Mouse (Mus musculus): ENCODE measurements at regions not wholly inside any gene's neighbourhood (a gene's known extent, or its start where the extent isn't known, plus 50 kb on each side); places are given as distances from the start of the nearest gene placed in this dataset.

DNA sequence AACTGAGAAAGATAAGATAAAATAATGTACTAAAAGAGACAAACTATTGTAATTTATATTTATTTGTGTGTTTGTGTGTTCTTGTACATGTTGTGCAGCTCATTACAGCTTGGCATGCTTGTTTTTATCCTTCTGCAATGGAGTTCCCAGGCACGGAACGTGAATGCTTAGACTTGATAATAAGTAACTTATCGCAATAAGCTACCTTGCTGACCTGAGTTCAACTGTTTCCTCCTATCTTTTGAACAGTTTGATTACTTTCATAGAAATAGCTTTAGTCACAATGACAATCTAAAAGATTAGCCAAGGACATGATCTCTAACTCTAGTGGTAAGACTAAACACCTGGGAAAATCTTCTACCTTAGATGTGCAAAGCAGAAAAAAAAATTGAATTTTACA is 138.9 kb upstream of the Flrt2 start:
- WGBS: 62% methylated on average over 3 of the region's 3 CpGs
- Histone ChIP-seq H3K4me3 (ENCODE audit: insufficient read depth, low read depth, low read length) (no peak overlapping the region), H3K36me3 (ENCODE audit: control insufficient read depth, insufficient read depth, low read length) (no peaks in the 10 kb centered on the region), H3K27ac (ENCODE audit: insufficient read depth, low read depth, low read length) (no peak overlapping the region), H3K4me1 (ENCODE audit: control insufficient read depth, insufficient read depth, low read length) (no peaks in the 10 kb centered on the region), H3K27me3 (replicated peaks; ENCODE audit: control insufficient read depth, insufficient read depth, low read length) (no peaks in the 10 kb centered on the region)
- no peak for DNase-seq
- TF ChIP-seq CTCF (conservative IDR thresholded peaks at IDR 0.05; ENCODE audit: insufficient read depth, insufficient read length, low read depth, low read length) (no peak), POLR2A (IDR thresholded peaks at IDR 0.05; ENCODE audit: low read depth, low read length) (no peak)

DNA sequence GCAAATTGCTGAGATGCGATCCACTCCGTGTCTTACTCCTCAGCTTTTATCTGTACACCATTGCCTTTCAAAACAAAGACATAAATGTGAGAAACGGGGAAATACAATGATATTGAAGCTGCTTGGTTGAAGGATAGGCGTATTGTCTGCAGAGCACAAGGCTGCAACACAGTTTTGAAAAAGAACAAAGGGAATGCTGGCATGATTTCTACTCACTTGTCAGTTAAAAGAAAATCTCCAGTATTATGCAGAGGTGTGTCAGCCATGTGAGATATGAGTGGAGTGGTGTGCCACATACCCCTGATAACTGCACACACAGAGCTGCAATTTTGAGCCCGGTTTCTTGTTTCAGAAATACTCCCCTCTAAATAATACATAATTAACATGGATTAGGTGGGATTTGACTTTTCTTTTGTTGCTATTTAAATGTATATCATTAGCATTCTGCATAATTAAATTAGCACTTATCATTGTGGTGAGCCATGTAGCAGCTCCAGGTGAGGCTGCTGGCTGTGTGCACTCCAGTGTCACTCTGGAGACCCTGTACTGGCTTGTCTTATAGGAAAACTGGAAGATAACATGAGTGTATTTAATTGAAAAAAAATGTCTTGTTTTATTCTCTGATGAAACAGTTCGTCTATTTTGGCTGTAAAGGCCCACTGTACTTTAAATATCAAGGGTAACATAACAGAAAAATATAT is 133.2 kb upstream of the Flrt2 start:
- Histone ChIP-seq H3K27me3 (replicated peaks; ENCODE audit: control insufficient read depth, insufficient read depth, low read length) (no peaks in the 10 kb centered on the region), H3K36me3 (ENCODE audit: control insufficient read depth, insufficient read depth, low read length) (no peaks in the 10 kb centered on the region), H3K27ac (ENCODE audit: insufficient read depth, low read depth, low read length) (no peak overlapping the region), H3K4me3 (ENCODE audit: insufficient read depth, low read depth, low read length) (no peak overlapping the region), H3K4me1 (ENCODE audit: control insufficient read depth, insufficient read depth, low read length) (no peaks in the 10 kb centered on the region)
- no peak for TF ChIP-seq POLR2A (IDR thresholded peaks at IDR 0.05; ENCODE audit: low read depth, low read length)
- TF ChIP-seq CTCF (conservative IDR thresholded peaks at IDR 0.05; ENCODE audit: insufficient read depth, insufficient read length, low read depth, low read length): no peak
- no peak for DNase-seq
- 71% methylated on average over 6 of the region's 6 CpGs for WGBS

DNA sequence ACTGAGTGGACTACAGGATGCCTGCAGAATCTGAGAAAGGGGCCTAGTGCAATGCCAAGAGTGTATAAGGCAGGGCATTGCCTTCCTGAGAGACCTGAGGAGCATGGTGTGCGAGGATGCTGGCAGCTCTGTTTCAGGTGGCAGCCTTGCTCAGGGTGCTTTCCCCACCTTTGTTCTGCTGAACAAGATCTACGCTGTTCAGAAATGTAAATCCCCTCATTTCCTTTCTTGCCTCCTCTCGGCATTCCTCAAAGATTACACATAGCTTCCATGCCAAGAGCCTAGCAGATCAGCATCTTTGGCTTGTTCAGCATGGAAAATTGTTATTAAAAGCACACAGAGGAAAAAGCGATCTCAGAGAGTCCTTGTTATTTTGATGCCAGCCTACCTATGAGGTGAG is 128.6 kb upstream of the Flrt2 start:
- Histone ChIP-seq H3K27me3 (replicated peaks; ENCODE audit: control insufficient read depth, insufficient read depth, low read length) (no peaks in the 10 kb centered on the region), H3K4me1 (ENCODE audit: control insufficient read depth, insufficient read depth, low read length) (no peaks in the 10 kb centered on the region), H3K36me3 (ENCODE audit: control insufficient read depth, insufficient read depth, low read length) (no peaks in the 10 kb centered on the region), H3K27ac (ENCODE audit: insufficient read depth, low read depth, low read length) (no peak overlapping the region), H3K4me3 (ENCODE audit: insufficient read depth, low read depth, low read length) (no peak overlapping the region)
- DNase-seq: no peak
- TF ChIP-seq POLR2A (IDR thresholded peaks at IDR 0.05; ENCODE audit: low read depth, low read length) (no peak), CTCF (conservative IDR thresholded peaks at IDR 0.05; ENCODE audit: insufficient read depth, insufficient read length, low read depth, low read length) (no peak)
- WGBS: 69% methylated on average over 4 of the region's 4 CpGs

DNA sequence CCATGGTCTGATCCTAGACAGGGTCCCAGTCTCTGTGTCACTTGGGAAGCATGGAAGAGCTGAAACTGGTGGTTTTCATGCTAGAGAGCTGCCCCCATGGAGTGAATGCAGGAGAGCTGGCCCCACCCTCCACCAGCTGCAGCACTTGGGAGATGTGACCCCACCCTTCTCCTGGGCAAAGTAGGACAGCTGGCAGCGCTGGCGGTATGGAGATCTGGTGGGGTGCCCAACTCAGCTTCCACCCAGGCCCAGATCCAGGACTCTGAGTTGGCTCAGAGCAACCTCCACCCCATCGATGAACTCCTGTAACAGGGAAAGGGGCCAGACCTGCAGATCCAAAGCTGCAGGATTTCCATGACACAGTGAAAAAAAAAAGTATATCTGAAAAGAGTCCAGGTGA is 115.3 kb upstream of the Flrt2 start:
- Histone ChIP-seq H3K36me3 (ENCODE audit: control insufficient read depth, insufficient read depth, low read length) (no peaks in the 10 kb centered on the region), H3K4me3 (ENCODE audit: insufficient read depth, low read depth, low read length) (no peak overlapping the region), H3K27ac (ENCODE audit: insufficient read depth, low read depth, low read length) (no peak overlapping the region), H3K27me3 (replicated peaks; ENCODE audit: control insufficient read depth, insufficient read depth, low read length) (no peaks in the 10 kb centered on the region), H3K4me1 (ENCODE audit: control insufficient read depth, insufficient read depth, low read length) (no peaks in the 10 kb centered on the region)
- DNase-seq: no peak
- 88% methylated on average over 3 of the region's 3 CpGs for WGBS
- TF ChIP-seq POLR2A (IDR thresholded peaks at IDR 0.05; ENCODE audit: low read depth, low read length) (no peak), CTCF (conservative IDR thresholded peaks at IDR 0.05; ENCODE audit: insufficient read depth, insufficient read length, low read depth, low read length) (no peak)

DNA sequence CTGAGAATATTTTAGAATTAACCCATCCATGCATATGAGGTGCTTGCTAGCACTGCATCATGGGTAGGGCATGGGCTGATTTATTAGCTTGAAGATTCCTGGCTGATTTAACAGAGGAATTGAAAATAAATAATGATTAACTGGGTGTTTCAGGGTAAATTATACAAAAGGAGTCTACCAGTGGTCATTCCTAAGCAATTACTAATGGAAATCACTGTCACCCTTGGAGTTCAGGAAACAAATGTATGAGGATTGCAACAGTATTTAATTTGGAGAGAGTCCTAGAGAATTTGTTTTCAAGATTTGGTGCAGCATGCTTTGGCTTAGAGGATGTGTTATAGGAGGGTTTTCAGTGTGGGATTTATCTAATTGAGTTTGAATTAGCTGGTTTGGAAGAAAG is 103.0 kb upstream of the Flrt2 start:
- TF ChIP-seq POLR2A (IDR thresholded peaks at IDR 0.05; ENCODE audit: low read depth, low read length): no peak
- TF ChIP-seq CTCF (conservative IDR thresholded peaks at IDR 0.05; ENCODE audit: insufficient read depth, insufficient read length, low read depth, low read length): no peak
- H3K4me3 ChIP-seq (ENCODE audit: insufficient read depth, low read depth, low read length): no peak overlapping the region
- no peaks in the 10 kb centered on the region for H3K4me1 ChIP-seq (ENCODE audit: control insufficient read depth, insufficient read depth, low read length)
- H3K36me3 ChIP-seq (ENCODE audit: control insufficient read depth, insufficient read depth, low read length): no peaks in the 10 kb centered on the region
- H3K27ac ChIP-seq (ENCODE audit: insufficient read depth, low read depth, low read length): no peak overlapping the region
- no peaks in the 10 kb centered on the region for H3K27me3 ChIP-seq (replicated peaks; ENCODE audit: control insufficient read depth, insufficient read depth, low read length)
- DNase-seq: no peak

DNA sequence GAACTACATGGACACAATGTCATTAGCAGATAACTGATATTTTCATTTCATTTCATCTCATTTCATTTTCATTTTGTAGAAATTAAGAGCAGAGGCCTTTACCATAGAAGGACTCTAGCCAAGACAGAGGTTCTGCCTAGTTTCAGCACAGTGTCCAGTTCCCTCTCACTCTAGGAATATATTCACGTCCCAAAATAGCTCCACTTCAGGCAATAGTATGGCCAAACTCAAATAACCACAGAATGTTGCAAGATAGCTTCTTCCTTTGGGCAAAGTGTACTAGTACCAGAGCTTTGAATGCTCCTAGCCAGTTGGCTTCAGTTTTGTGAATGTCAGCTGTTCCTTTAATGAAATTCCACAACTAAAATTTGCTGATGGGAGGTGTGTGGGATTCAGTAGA is 72.7 kb upstream of the Flrt2 start:
- Histone ChIP-seq H3K27ac (ENCODE audit: insufficient read depth, low read depth, low read length) (no peak overlapping the region), H3K4me1 (ENCODE audit: control insufficient read depth, insufficient read depth, low read length) (no peaks in the 10 kb centered on the region), H3K36me3 (ENCODE audit: control insufficient read depth, insufficient read depth, low read length) (no peaks in the 10 kb centered on the region), H3K27me3 (replicated peaks; ENCODE audit: control insufficient read depth, insufficient read depth, low read length) (no peaks in the 10 kb centered on the region; the same call in 1 of the 2 replicates), H3K4me3 (ENCODE audit: insufficient read depth, low read depth, low read length) (no peak overlapping the region)
- no peak for DNase-seq
- WGBS: 80% methylated on average over 1 of the region's 1 CpGs
- TF ChIP-seq POLR2A (IDR thresholded peaks at IDR 0.05; ENCODE audit: low read depth, low read length): no peak
- TF ChIP-seq CTCF (conservative IDR thresholded peaks at IDR 0.05; ENCODE audit: insufficient read depth, insufficient read length, low read depth, low read length): no peak

DNA sequence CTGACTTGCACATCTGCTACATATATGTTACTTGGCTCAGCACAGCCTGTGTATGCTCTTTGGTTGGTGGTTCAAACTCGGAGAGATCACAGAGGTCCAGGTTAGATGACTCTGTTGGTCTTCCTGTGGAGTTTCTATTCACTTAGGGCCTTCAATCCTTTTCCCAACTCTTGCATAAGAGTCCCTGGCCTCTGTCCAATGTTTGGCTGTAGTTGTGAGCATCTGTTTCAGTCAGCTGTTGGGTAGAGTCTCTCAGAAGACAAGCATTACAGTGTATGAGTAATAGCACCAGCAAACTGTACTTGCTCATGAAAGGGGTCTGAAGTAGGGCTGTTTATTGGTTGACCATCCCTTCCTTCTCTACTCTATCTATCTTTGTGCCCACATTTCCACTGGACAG is 61.0 kb upstream of the Flrt2 start:
- 81% methylated on average over 1 of the region's 1 CpGs for WGBS
- Histone ChIP-seq H3K36me3 (ENCODE audit: control insufficient read depth, insufficient read depth, low read length) (no peaks in the 10 kb centered on the region), H3K4me3 (ENCODE audit: insufficient read depth, low read depth, low read length) (no peak overlapping the region), H3K4me1 (ENCODE audit: control insufficient read depth, insufficient read depth, low read length) (no peaks in the 10 kb centered on the region), H3K27me3 (replicated peaks; ENCODE audit: control insufficient read depth, insufficient read depth, low read length) (no peaks in the 10 kb centered on the region), H3K27ac (ENCODE audit: insufficient read depth, low read depth, low read length) (no peak overlapping the region)
- no peak for TF ChIP-seq CTCF (conservative IDR thresholded peaks at IDR 0.05; ENCODE audit: insufficient read depth, insufficient read length, low read depth, low read length)
- TF ChIP-seq POLR2A (IDR thresholded peaks at IDR 0.05; ENCODE audit: low read depth, low read length): no peak
- peak; percentile 5 for DNase-seq

Data from kidney, adult 2 months (tissue).